Mouse (Mus musculus): Measurements from ENCODE around the gene Ankrd36.

DNA sequence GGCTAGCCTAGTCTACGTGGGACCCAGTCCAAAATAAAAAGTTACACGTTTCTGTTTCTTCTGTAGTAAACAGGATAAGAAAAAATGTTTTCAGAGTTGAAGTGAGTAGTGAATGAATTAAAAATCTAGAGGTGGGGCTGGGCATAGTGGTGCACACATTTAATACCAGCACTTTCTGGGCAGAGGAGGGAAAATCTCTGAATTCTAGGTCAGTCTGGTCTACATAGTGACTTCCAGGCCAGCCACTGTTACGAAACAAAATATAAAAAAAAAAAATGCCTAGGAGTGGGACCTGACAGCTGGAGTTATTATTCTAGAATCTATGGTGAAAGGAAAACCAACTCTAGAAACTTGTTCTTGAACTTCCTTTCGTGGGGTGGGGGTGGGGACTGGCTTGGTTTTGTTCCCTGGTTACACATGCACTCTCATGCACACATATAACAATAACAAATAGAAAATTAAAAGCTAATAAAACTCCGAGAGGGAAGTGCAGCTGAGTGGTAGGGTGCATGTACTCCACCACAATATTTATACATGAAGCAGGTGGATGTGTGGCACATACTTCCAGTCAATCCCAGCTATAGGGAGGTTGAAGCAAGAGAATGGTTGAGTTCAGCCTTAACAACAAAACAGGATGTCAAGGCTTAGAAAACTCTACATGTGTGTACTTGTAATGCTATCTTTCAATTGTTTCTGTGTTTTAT lies 26.9 kb upstream of the Ankrd36 start:
- TF ChIP-seq CTCF (IDR thresholded peaks at IDR 0.05; ENCODE audit: low read depth) (no peak), EP300 (IDR thresholded peaks at IDR 0.05; ENCODE audit: low read depth) (0 out of 2 replicates have a peak, but pooled peaks have one; percentile 12)
